Mouse (Mus musculus): ENCODE measurements around the gene Map6.

Gene Map6

GRCm38 (mm10) chr7:99264597-99264996, 2.6 kb upstream of the Map6 start:
- DNase-seq (ENCODE audit: low spot score) = no peak

- no peak for DNase-seq (ENCODE audit: low spot score)
Observed at GRCm38 (mm10) chr7:99267897-99268505, 754 bp downstream of the Map6 start.

- no peak for DNase-seq (ENCODE audit: low spot score)
Observed at GRCm38 (mm10) chr7:99268506-99268900, 1.3 kb downstream of the Map6 start.

- no peak for DNase-seq (ENCODE audit: low spot score)
Observed at GRCm38 (mm10) chr7:99268951-99269945, 2.0 kb downstream of the Map6 start.

GRCm38 (mm10) chr7:99271630-99272029, 4.4 kb downstream of the Map6 start:
- no peak for DNase-seq (ENCODE audit: low spot score)

- DNase-seq (ENCODE audit: low spot score) = no peak
Observed at GRCm38 (mm10) chr7:99275131-99275530, 7.9 kb downstream of the Map6 start.

- no peak for DNase-seq (ENCODE audit: low spot score)
Observed at GRCm38 (mm10) chr7:99276679-99277078, 9.4 kb downstream of the Map6 start.

- DNase-seq (ENCODE audit: low spot score) = no peak
Observed at GRCm38 (mm10) chr7:99278309-99278708, 11.1 kb downstream of the Map6 start.

- no peak for DNase-seq (ENCODE audit: low spot score)
Observed at GRCm38 (mm10) chr7:99279586-99279985, 12.3 kb downstream of the Map6 start.

- DNase-seq (ENCODE audit: low spot score) = no peak
Observed at GRCm38 (mm10) chr7:99287287-99287686, 20.0 kb downstream of the Map6 start.

- DNase-seq (ENCODE audit: low spot score) = no peak
Observed at GRCm38 (mm10) chr7:99290008-99290407, 22.8 kb downstream of the Map6 start.

- DNase-seq (ENCODE audit: low spot score) = no peak
Observed at GRCm38 (mm10) chr7:99290925-99291324, 23.7 kb downstream of the Map6 start.

- DNase-seq (ENCODE audit: low spot score) = no peak
Observed at GRCm38 (mm10) chr7:99294198-99294780, 27.0 kb downstream of the Map6 start.

- DNase-seq (ENCODE audit: low spot score) = no peak
Observed at GRCm38 (mm10) chr7:99295104-99295503, 27.9 kb downstream of the Map6 start.

GRCm38 (mm10) chr7:99300650-99301175, 33.5 kb downstream of the Map6 start:
- DNase-seq (ENCODE audit: low spot score) = no peak

- DNase-seq (ENCODE audit: low spot score) = no peak
Observed at GRCm38 (mm10) chr7:99304029-99304428, 36.8 kb downstream of the Map6 start.

GRCm38 (mm10) chr7:99304949-99305372, 37.7 kb downstream of the Map6 start:
- DNase-seq (ENCODE audit: low spot score) = peak; percentile 33

- no peak for DNase-seq (ENCODE audit: low spot score)
Observed at GRCm38 (mm10) chr7:99305688-99306087, 38.4 kb downstream of the Map6 start.

- DNase-seq (ENCODE audit: low spot score) = no peak
Observed at GRCm38 (mm10) chr7:99306640-99307039, 39.4 kb downstream of the Map6 start.

GRCm38 (mm10) chr7:99311433-99311832, 44.2 kb downstream of the Map6 start:
- no peak for DNase-seq (ENCODE audit: low spot score)

- no peak for DNase-seq (ENCODE audit: low spot score)
Observed at GRCm38 (mm10) chr7:99312058-99312457, 44.8 kb downstream of the Map6 start.

GRCm38 (mm10) chr7:99312671-99313143, 45.5 kb downstream of the Map6 start:
- DNase-seq (ENCODE audit: low spot score) = no peak

Measured in ovary, postnatal 14 days (tissue).